Mouse (Mus musculus) limb, embryonic 14.5 days (tissue): ENCODE measurements around the gene Unc119b. TPM values are rescaled to one million over a fixed set of nuclear protein-coding genes. Genes with fewer than 3 reads are reported as not detected.
A peak's percentile ranks its signal among the peaks of the same experiment; 100 is the strongest.

Experiments used
- ATAC-seq: fragments of 200-750 bp; cut with Nextera tagmentation; 2 replicates; pipeline ENCODE4 v1.8.0; 2017; ENCODE audit warnings: low read depth, moderate number of reproducible peaks, moderate TSS enrichment; ENCODE audit not compliant: low FRiP score
- DNase-seq: peaks from one replicate; pipeline ENCODE4 v3.0.0-alpha.2; 2015; ENCODE audit warnings: low spot score
- H3K27ac ChIP-seq: fragments of 300-500 bp; sonication (generic); replicated peaks from 2 replicates; pipeline ENCODE4 v1.5.1; 2014; ENCODE audit warnings: low read depth, mild to moderate bottlenecking, low read length, moderate library complexity, mixed read lengths
- H3K27me3 ChIP-seq: fragments of 300-500 bp; sonication (generic); 2 replicates; pipeline ENCODE4 v1.6.1; 2014; ENCODE audit warnings: low read length, mixed read lengths; ENCODE audit not compliant: control insufficient read depth, insufficient read depth
- H3K36me3 ChIP-seq: fragments of 300-500 bp; sonication (generic); 2 replicates; pipeline ENCODE4 v1.6.1; 2014; ENCODE audit warnings: mild to moderate bottlenecking, low read length, moderate library complexity, mixed read lengths; ENCODE audit not compliant: control insufficient read depth, insufficient read depth
- H3K4me1 ChIP-seq: fragments of 300-500 bp; sonication (generic); 2 replicates; pipeline ENCODE4 v1.6.1; 2014; ENCODE audit warnings: antibody characterized with exemption, low read length, mixed read lengths; ENCODE audit not compliant: control insufficient read depth, insufficient read depth
- H3K4me2 ChIP-seq: fragments of 300-500 bp; sonication (generic); replicated peaks from 2 replicates; pipeline ENCODE4 v1.6.1; 2014; ENCODE audit warnings: low read depth, mild to moderate bottlenecking, low read length, moderate library complexity; ENCODE audit not compliant: severe bottlenecking
- H3K4me3 ChIP-seq: fragments of 300-500 bp; sonication (generic); replicated peaks from 2 replicates; pipeline ENCODE4 v1.5.1; 2014; ENCODE audit warnings: low read length
- H3K9ac ChIP-seq: fragments of 300-500 bp; sonication (generic); 2 replicates; pipeline ENCODE4 v1.6.1; 2014; ENCODE audit warnings: mild to moderate bottlenecking, low read depth, low read length, moderate library complexity; ENCODE audit not compliant: severe bottlenecking
- H3K9me3 ChIP-seq: fragments of 300-500 bp; sonication (generic); 2 replicates; pipeline ENCODE4 v1.6.1; 2016; ENCODE audit warnings: low read length; ENCODE audit not compliant: control insufficient read depth
- POLR2A ChIP-seq: fragments of 200-500 bp; IDR thresholded peaks from 2 replicates; pipeline ENCODE4 v1.8.0; 2012; ENCODE audit warnings: inconsistent platforms, mild to moderate bottlenecking, moderate library complexity, borderline replicate concordance; ENCODE audit not compliant: insufficient read depth, insufficient read length; ENCODE audit errors: extremely low read depth
- WGBS: fragments of 180-500 bp; shearing (Covaris S2); extraction: QIAGEN DNeasy Blood & Tissue Kit; methylation state at CpG from one replicate; pipeline ENCODE4 v1.1.7; 2014; 5-methylcytosine and 5-hydroxymethylcytosine counted together
- polyA plus RNA-seq, 2 experiments: library from polyadenylated mRNA; depleted of rRNA in 1 of 2; stranded (reverse) in 1 of 2; unstranded in 1 of 2; fragments of >200 nt; fragmentation: Nextera tagmentation in 1 of 2; extraction: Ambion mirVana in 1 of 2; gene quantifications; 2 replicates each; pipeline versions ENCODE4 v1.2.1 to v1.2.3; 2012 to 2014

Unc119b gene
- polyA plus RNA-seq, 2 experiments, result 38.4 to 44.3 TPM

- Histone ChIP-seq H3K27ac (no peak overlapping the region), H3K4me1 (peaks cover 10% of the 10 kb centered on the region), H3K27me3 (no peaks in the 10 kb centered on the region), H3K9me3 (no peaks in the 10 kb centered on the region), H3K36me3 (no peaks in the 10 kb centered on the region), H3K4me2 (no peak overlapping the region), H3K4me3 (no peak overlapping the region), H3K9ac (peak overlapping the region; percentile 25; the same call in 1 of the 2 replicates)
- TF ChIP-seq POLR2A, result no peak
- DNase-seq (no peak), ATAC-seq (no peak)
- 21% methylated on average over 13 of the region's 13 CpGs for WGBS
Observed at GRCm38 (mm10) chr5:115161064-115161939, 26.5 kb upstream of the Unc119b start.

- no peaks in the 10 kb centered on the region for H3K27me3 ChIP-seq
- 55% methylated on average over 6 of the region's 6 CpGs for WGBS
- H3K36me3 ChIP-seq, result no peaks in the 10 kb centered on the region
- H3K4me2 ChIP-seq, result no peak overlapping the region
- no peaks in the 10 kb centered on the region for H3K9me3 ChIP-seq
- TF ChIP-seq POLR2A, result no peak
- H3K9ac ChIP-seq, result no peak overlapping the region
- ATAC-seq (no peak), DNase-seq (no peak)
- peaks cover 17% of the 10 kb centered on the region for H3K4me1 ChIP-seq
- H3K4me3 ChIP-seq, result no peak overlapping the region
- no peak overlapping the region for H3K27ac ChIP-seq
Observed at GRCm38 (mm10) chr5:115160655-115161054, 25.9 kb upstream of the Unc119b start.

- Histone ChIP-seq H3K9me3 (no peaks in the 10 kb centered on the region), H3K27ac (peak overlapping the region; percentile 95), H3K4me3 (peak overlapping the region; percentile 99), H3K4me2 (peak overlapping the region; percentile 47), H3K27me3 (no peaks in the 10 kb centered on the region), H3K36me3 (peaks cover 7% of the 10 kb centered on the region; the same call in 1 of the 2 replicates), H3K4me1 (peaks cover 31% of the 10 kb centered on the region), H3K9ac (peak overlapping the region; percentile 69)
- no peak for TF ChIP-seq POLR2A
- WGBS, result 30% methylated on average over 12 of the region's 12 CpGs
- DNase-seq, result no peak
- no peak for ATAC-seq
Observed at GRCm38 (mm10) chr5:115159165-115159564, 24.4 kb upstream of the Unc119b start.

- H3K27ac ChIP-seq, result peak within 1 kb of the TSS; percentile 95
- peak within 1 kb of the TSS; percentile 99 for H3K4me3 ChIP-seq
- H3K4me2 ChIP-seq, result peak within 1 kb of the TSS; percentile 69
- H3K4me1 ChIP-seq, result peaks cover 38% of the 10 kb centered on the region
- ATAC-seq (peak; percentile 96), DNase-seq (peak; percentile 98)
- no peaks in the 10 kb centered on the region for H3K27me3 ChIP-seq
- H3K36me3 ChIP-seq, result peaks cover 10% of the 10 kb centered on the region; the same call in 1 of the 2 replicates
- WGBS, result under 1% methylated on average over 60 of the region's 78 CpGs
- H3K9me3 ChIP-seq, result no peaks in the 10 kb centered on the region
- H3K9ac ChIP-seq, result peak within 1 kb of the TSS; percentile 96
- peak; percentile 88; the same call in 1 of the 2 replicates for TF ChIP-seq POLR2A
Observed at GRCm38 (mm10) chr5:115158040-115158983, 23.5 kb upstream of the Unc119b start, which contains the start of gene Mlec. Mlec (minus strand) TSS chr5:115158179.
